Mouse (Mus musculus) limb, embryonic 14.5 days (tissue): ENCODE data around the gene Zbtb20. TPM values are rescaled to one million over a fixed set of nuclear protein-coding genes. Genes with fewer than 3 reads are reported as not detected.

Experiments
- ATAC-seq: fragments of 200-750 bp; cut with Nextera tagmentation; 2 replicates; pipeline ENCODE4 v1.8.0; 2017; ENCODE audit warnings: low read depth, moderate number of reproducible peaks, moderate TSS enrichment; ENCODE audit not compliant: low FRiP score
- DNase-seq: peaks from one replicate; pipeline ENCODE4 v3.0.0-alpha.2; 2015; ENCODE audit warnings: low spot score
- H3K27ac ChIP-seq: fragments of 300-500 bp; sonication (generic); replicated peaks from 2 replicates; pipeline ENCODE4 v1.5.1; 2014; ENCODE audit warnings: low read depth, mild to moderate bottlenecking, low read length, moderate library complexity, mixed read lengths
- H3K27me3 ChIP-seq: fragments of 300-500 bp; sonication (generic); 2 replicates; pipeline ENCODE4 v1.6.1; 2014; ENCODE audit warnings: low read length, mixed read lengths; ENCODE audit not compliant: control insufficient read depth, insufficient read depth
- H3K36me3 ChIP-seq: fragments of 300-500 bp; sonication (generic); 2 replicates; pipeline ENCODE4 v1.6.1; 2014; ENCODE audit warnings: mild to moderate bottlenecking, low read length, moderate library complexity, mixed read lengths; ENCODE audit not compliant: control insufficient read depth, insufficient read depth
- H3K4me1 ChIP-seq: fragments of 300-500 bp; sonication (generic); 2 replicates; pipeline ENCODE4 v1.6.1; 2014; ENCODE audit warnings: antibody characterized with exemption, low read length, mixed read lengths; ENCODE audit not compliant: control insufficient read depth, insufficient read depth
- H3K4me2 ChIP-seq: fragments of 300-500 bp; sonication (generic); replicated peaks from 2 replicates; pipeline ENCODE4 v1.6.1; 2014; ENCODE audit warnings: low read depth, mild to moderate bottlenecking, low read length, moderate library complexity; ENCODE audit not compliant: severe bottlenecking
- H3K4me3 ChIP-seq: fragments of 300-500 bp; sonication (generic); replicated peaks from 2 replicates; pipeline ENCODE4 v1.5.1; 2014; ENCODE audit warnings: low read length
- H3K9ac ChIP-seq: fragments of 300-500 bp; sonication (generic); 2 replicates; pipeline ENCODE4 v1.6.1; 2014; ENCODE audit warnings: mild to moderate bottlenecking, low read depth, low read length, moderate library complexity; ENCODE audit not compliant: severe bottlenecking
- H3K9me3 ChIP-seq: fragments of 300-500 bp; sonication (generic); 2 replicates; pipeline ENCODE4 v1.6.1; 2016; ENCODE audit warnings: low read length; ENCODE audit not compliant: control insufficient read depth
- POLR2A ChIP-seq: fragments of 200-500 bp; IDR thresholded peaks from 2 replicates; pipeline ENCODE4 v1.8.0; 2012; ENCODE audit warnings: inconsistent platforms, mild to moderate bottlenecking, moderate library complexity, borderline replicate concordance; ENCODE audit not compliant: insufficient read depth, insufficient read length; ENCODE audit errors: extremely low read depth
- WGBS: fragments of 180-500 bp; shearing (Covaris S2); extraction: QIAGEN DNeasy Blood & Tissue Kit; methylation state at CpG from one replicate; pipeline ENCODE4 v1.1.7; 2014; 5-methylcytosine and 5-hydroxymethylcytosine counted together
- polyA plus RNA-seq, 2 experiments: library from polyadenylated mRNA; depleted of rRNA in 1 of 2; stranded (reverse) in 1 of 2; unstranded in 1 of 2; fragments of >200 nt; fragmentation: Nextera tagmentation in 1 of 2; extraction: Ambion mirVana in 1 of 2; gene quantifications; 2 replicates each; pipeline versions ENCODE4 v1.2.1 to v1.2.3; 2012 to 2014

The Zbtb20 gene
- polyA plus RNA-seq, 2 experiments = 2.5 to 17.6 TPM

DNA sequence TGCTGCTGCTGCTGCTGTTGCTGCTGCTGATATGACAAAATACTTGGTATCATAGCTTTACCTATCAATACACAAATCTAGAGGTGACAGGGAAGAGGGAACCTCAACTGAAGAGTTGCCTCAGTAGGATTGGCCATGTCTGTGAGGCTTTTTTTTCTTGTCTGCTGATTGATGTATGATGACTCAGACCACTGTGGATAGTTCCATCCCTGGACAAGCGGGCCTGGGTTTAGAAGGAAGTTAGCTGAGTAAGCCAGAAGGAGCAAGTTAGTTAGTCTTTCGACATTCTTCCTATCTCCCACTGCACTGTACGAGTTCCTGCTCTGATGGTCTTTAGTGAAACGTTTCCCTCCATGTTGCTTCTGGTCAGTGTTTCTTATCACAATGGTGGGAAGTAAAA is 16.4 kb upstream of the Zbtb20 start:
- Histone ChIP-seq H3K27me3 (no peaks in the 10 kb centered on the region), H3K4me3 (no peak overlapping the region), H3K27ac (no peak overlapping the region), H3K4me1 (0 out of 2 replicates have a peak, but pooled peaks cover 4% of the 10 kb centered on the region), H3K4me2 (no peak overlapping the region), H3K9ac (no peak overlapping the region), H3K36me3 (no peaks in the 10 kb centered on the region), H3K9me3 (no peaks in the 10 kb centered on the region)
- DNase-seq (no peak), ATAC-seq (no peak)
- TF ChIP-seq POLR2A = no peak
- WGBS = 84% methylated on average over 4 of the region's 4 CpGs

- Histone ChIP-seq H3K4me1 (0 out of 2 replicates have a peak, but pooled peaks cover 4% of the 10 kb centered on the region), H3K9me3 (no peaks in the 10 kb centered on the region; the same call in 1 of the 2 replicates), H3K27me3 (no peaks in the 10 kb centered on the region), H3K4me3 (no peak overlapping the region), H3K27ac (peak overlapping the region; percentile 56; the same call in 1 of the 2 replicates), H3K9ac (no peak overlapping the region), H3K4me2 (no peak overlapping the region), H3K36me3 (no peaks in the 10 kb centered on the region)
- DNase-seq (peak; percentile 51), ATAC-seq (no peak)
- WGBS = 27% methylated on average over 2 of the region's 2 CpGs
- TF ChIP-seq POLR2A = no peak
Measured at GRCm38 (mm10) chr16:42863231-42863630, 12.4 kb upstream of the Zbtb20 start.

- Histone ChIP-seq H3K4me3 (no peak overlapping the region), H3K4me2 (no peak overlapping the region), H3K9me3 (no peaks in the 10 kb centered on the region; the same call in 1 of the 2 replicates), H3K27ac (no peak overlapping the region), H3K4me1 (0 out of 2 replicates have a peak, but pooled peaks cover 4% of the 10 kb centered on the region), H3K9ac (no peak overlapping the region), H3K27me3 (no peaks in the 10 kb centered on the region), H3K36me3 (no peaks in the 10 kb centered on the region)
- TF ChIP-seq POLR2A = no peak
- no peak for ATAC-seq
- WGBS = 83% methylated on average over 1 of the region's 1 CpGs
- no peak for DNase-seq
Measured at GRCm38 (mm10) chr16:42866061-42866460, 9.6 kb upstream of the Zbtb20 start.

DNA sequence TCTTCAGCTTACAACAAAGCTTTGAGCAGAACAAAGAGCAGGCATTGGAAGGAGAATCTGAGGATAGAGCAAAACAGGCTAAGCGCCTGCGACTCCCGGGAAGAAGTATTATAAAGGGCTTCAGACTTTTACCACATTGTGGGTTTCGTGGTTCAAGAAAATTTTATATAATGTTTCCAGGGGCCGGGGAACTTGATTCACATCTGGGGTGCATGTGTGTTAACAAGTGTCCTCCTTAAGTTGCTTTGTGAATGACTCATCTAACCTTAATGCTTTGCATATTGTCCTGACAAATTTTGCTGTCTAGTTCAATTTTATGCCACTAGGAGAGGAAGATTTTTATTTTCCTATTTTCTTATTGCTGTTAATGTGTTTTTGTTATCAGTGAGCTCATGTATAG is 3.6 kb upstream of the Zbtb20 start:
- Histone ChIP-seq H3K4me2 (no peak overlapping the region), H3K36me3 (no peaks in the 10 kb centered on the region), H3K27ac (no peak overlapping the region), H3K4me3 (no peak overlapping the region), H3K9me3 (no peaks in the 10 kb centered on the region; the same call in 1 of the 2 replicates), H3K4me1 (0 out of 2 replicates have a peak, but pooled peaks cover 2% of the 10 kb centered on the region), H3K27me3 (no peaks in the 10 kb centered on the region), H3K9ac (no peak overlapping the region)
- no peak for ATAC-seq
- 38% methylated on average over 5 of the region's 5 CpGs for WGBS
- TF ChIP-seq POLR2A = no peak
- peak; percentile 48 for DNase-seq

- H3K9ac ChIP-seq = no peak overlapping the region
- no peaks in the 10 kb centered on the region for H3K27me3 ChIP-seq
- ATAC-seq (no peak), DNase-seq (no peak)
- peak overlapping the region; percentile 33; the same call in 1 of the 2 replicates for H3K27ac ChIP-seq
- no peaks in the 10 kb centered on the region for H3K36me3 ChIP-seq
- H3K4me1 ChIP-seq = 0 out of 2 replicates have a peak, but pooled peaks cover 2% of the 10 kb centered on the region
- H3K4me3 ChIP-seq = no peak overlapping the region
- no peaks in the 10 kb centered on the region for H3K9me3 ChIP-seq
- no peak overlapping the region for H3K4me2 ChIP-seq
- TF ChIP-seq POLR2A = no peak
- 42% methylated on average over 3 of the region's 3 CpGs for WGBS
Measured at GRCm38 (mm10) chr16:42873942-42874341, 1.7 kb upstream of the Zbtb20 start.

DNA sequence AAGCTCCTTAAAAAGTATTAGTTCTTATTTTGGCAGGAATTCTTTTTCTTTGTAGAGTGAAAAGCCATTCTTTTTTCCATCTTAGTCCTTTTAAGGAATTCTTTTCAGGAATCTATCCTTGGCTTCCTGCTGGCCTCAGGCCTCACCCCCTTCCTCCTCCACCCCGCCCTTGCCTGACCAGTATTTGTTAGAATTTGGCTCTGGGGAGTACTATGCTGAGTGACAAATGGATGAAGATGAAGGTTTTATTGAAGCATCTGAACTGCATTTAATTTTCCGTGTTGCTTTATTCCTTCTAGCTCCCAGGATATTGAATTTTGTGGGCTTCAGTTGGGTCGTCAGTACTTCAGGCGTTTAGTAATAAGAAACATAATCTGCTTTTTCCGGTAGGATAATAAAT is 1.2 kb upstream of the Zbtb20 start:
- Histone ChIP-seq H3K27me3 (no peaks in the 10 kb centered on the region), H3K4me2 (peak overlapping the region; percentile 54), H3K4me1 (0 out of 2 replicates have a peak, but pooled peaks cover 2% of the 10 kb centered on the region), H3K9me3 (no peaks in the 10 kb centered on the region), H3K27ac (peak overlapping the region; percentile 95), H3K4me3 (peak overlapping the region; percentile 53), H3K36me3 (no peaks in the 10 kb centered on the region), H3K9ac (peak overlapping the region; percentile 70)
- no peak for DNase-seq
- no peak for ATAC-seq
- WGBS = 0% methylated on average over 5 of the region's 5 CpGs
- no peak for TF ChIP-seq POLR2A
